Comparison of ENCODE assay signal across 21 mouse cellular contexts in the genomic region with DNA sequence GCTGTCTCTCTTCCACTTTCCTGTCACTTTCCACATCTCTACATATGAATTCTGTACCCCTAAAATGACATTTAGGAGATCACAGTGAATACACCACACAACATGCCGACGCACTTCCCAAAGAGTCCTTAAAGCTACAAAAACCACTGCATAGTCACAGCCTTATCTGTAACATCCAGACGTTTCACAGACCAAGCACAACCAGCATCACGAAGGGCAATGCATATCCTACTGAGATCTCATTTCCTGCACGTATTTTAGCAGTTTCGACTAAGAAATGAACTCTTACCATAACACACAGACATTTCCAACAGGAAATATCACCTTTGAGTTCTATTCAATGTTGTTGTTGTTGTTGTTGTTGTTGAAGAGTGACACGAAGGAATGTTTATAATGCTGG. TPM values are rescaled to one million over a fixed set of nuclear protein-coding genes. Genes with fewer than 3 reads are reported as not detected.
DNase-seq lines count a peak whose midpoint lies in the region; ATAC-seq and TF ChIP-seq lines count a peak whose summit lies in the region.
"Had no signal": no experiment of that assay in that cellular context is flagged by ENCODE, and none has a peak within 500 bp of the region (broad histone marks: within the 10 kb centered on the region; RNA-seq: fewer than 3 reads in every experiment).

No protein-coding gene starts in this region.

- no peak overlapping the region for H3K4me2 ChIP-seq in liver, embryonic 13.5 days
- H3K4me2 ChIP-seq in liver, embryonic 11.5 days: no peak overlapping the region
- H3K4me2 ChIP-seq in kidney, embryonic 15.5 days: no peak overlapping the region
- H3K4me2 ChIP-seq: forebrain, embryonic 12.5 days; heart, embryonic 11.5 days; liver, embryonic 15.5 days; midbrain, embryonic 13.5 days had no signal

- H3K27ac ChIP-seq in liver, embryonic 13.5 days: no peak overlapping the region
- H3K27ac ChIP-seq in liver, embryonic 11.5 days (ENCODE audit: low read depth, low read length): no peak overlapping the region
- no peak overlapping the region for H3K27ac ChIP-seq in kidney, adult 2 months (ENCODE audit: insufficient read depth, low read depth, low read length)
- H3K27ac ChIP-seq in kidney, embryonic 15.5 days: no peak overlapping the region
- H3K27ac ChIP-seq: forebrain, embryonic 12.5 days; hindbrain, postnatal 0 days; liver, embryonic 15.5 days; midbrain, embryonic 13.5 days had no signal

- H3K9me3 ChIP-seq in liver, embryonic 13.5 days (replicated peaks): no peaks in the 10 kb centered on the region
- no peaks in the 10 kb centered on the region for H3K9me3 ChIP-seq in liver, embryonic 11.5 days (ENCODE audit: control insufficient read depth, low read length)
- no peaks in the 10 kb centered on the region for H3K9me3 ChIP-seq in kidney, embryonic 15.5 days (replicated peaks)
- H3K9me3 ChIP-seq: forebrain, embryonic 12.5 days; liver, embryonic 15.5 days; midbrain, embryonic 13.5 days had no signal

- TF ChIP-seq CTCF in kidney, adult 2 months (conservative IDR thresholded peaks at IDR 0.05; ENCODE audit: insufficient read depth, insufficient read length, low read depth, low read length): no peak

- H3K4me3 ChIP-seq in liver, embryonic 13.5 days (replicated peaks): no peak overlapping the region
- no peak overlapping the region for H3K4me3 ChIP-seq in liver, embryonic 11.5 days (ENCODE audit: low read depth, low read length)
- H3K4me3 ChIP-seq in kidney, adult 2 months (ENCODE audit: insufficient read depth, low read depth, low read length): no peak overlapping the region
- H3K4me3 ChIP-seq in kidney, embryonic 15.5 days (replicated peaks): no peak overlapping the region
- H3K4me3 ChIP-seq: forebrain, embryonic 12.5 days; liver, embryonic 15.5 days; midbrain, embryonic 13.5 days; myocyte had no signal

- WGBS in liver, embryonic 13.5 days (ENCODE audit: insufficient replicate concordance): 20% methylated on average over 7 of the region's 7 CpGs
- WGBS in liver, embryonic 11.5 days: 39% methylated on average over 7 of the region's 7 CpGs
- 80% methylated on average over 7 of the region's 7 CpGs for whole genome bisulfite sequencing in kidney, adult 2 months
- 75% methylated on average over 7 of the region's 7 CpGs for WGBS in kidney, embryonic 15.5 days

- DNase-seq in liver, embryonic 13.5 days: no peak
- DNase-seq in liver, embryonic 11.5 days (ENCODE audit: low spot score): no peak
- peak; percentile 10 for DNase-seq in T-cell, adult 2 months (ENCODE audit: low spot score)
- DNase-seq in kidney, adult 2 months: no peak
- no peak for DNase-seq in gastrocnemius, postnatal 10 days
- DNase-seq: adrenal gland, postnatal 25 days; cerebellum, adult 9-10 months; gastrocnemius, postnatal 36 days; kidney, adult 9 months; kidney, postnatal 4 days; lung, postnatal 14 days; retina, postnatal 1 day; thymus, adult 18-20 months had no signal

- H3K4me1 ChIP-seq in liver, embryonic 13.5 days (replicated peaks): peaks cover 20% of the 10 kb centered on the region
- no peaks in the 10 kb centered on the region for H3K4me1 ChIP-seq in liver, embryonic 11.5 days (replicated peaks; ENCODE audit: control insufficient read depth, insufficient read depth, low read length)
- H3K4me1 ChIP-seq in kidney, adult 2 months (ENCODE audit: control insufficient read depth, insufficient read depth, low read length): no peaks in the 10 kb centered on the region
- peaks cover 4% of the 10 kb centered on the region; the same call in 1 of the 2 replicates for H3K4me1 ChIP-seq in kidney, embryonic 15.5 days
- H3K4me1 ChIP-seq: liver, embryonic 15.5 days had no signal

- H3K36me3 ChIP-seq in liver, embryonic 13.5 days: no peaks in the 10 kb centered on the region
- H3K36me3 ChIP-seq in liver, embryonic 11.5 days (ENCODE audit: control insufficient read depth, insufficient read depth, low read length): no peaks in the 10 kb centered on the region
- H3K36me3 ChIP-seq in kidney, adult 2 months (ENCODE audit: control insufficient read depth, insufficient read depth, low read length): no peaks in the 10 kb centered on the region
- peaks cover 22% of the 10 kb centered on the region for H3K36me3 ChIP-seq in kidney, embryonic 15.5 days
- H3K36me3 ChIP-seq: midbrain, embryonic 13.5 days had no signal

- H3K27me3 ChIP-seq in liver, embryonic 13.5 days: no peaks in the 10 kb centered on the region
- no peaks in the 10 kb centered on the region for H3K27me3 ChIP-seq in liver, embryonic 11.5 days (replicated peaks; ENCODE audit: control insufficient read depth, insufficient read depth, low read length)
- no peaks in the 10 kb centered on the region for H3K27me3 ChIP-seq in kidney, adult 2 months (replicated peaks; ENCODE audit: control insufficient read depth, insufficient read depth, low read length)
- no peaks in the 10 kb centered on the region for H3K27me3 ChIP-seq in kidney, embryonic 15.5 days
- H3K27me3 ChIP-seq: forebrain, embryonic 12.5 days; liver, embryonic 15.5 days; midbrain, embryonic 13.5 days had no signal

- TF ChIP-seq POLR2A in kidney, adult 2 months (IDR thresholded peaks at IDR 0.05; ENCODE audit: low read depth, low read length): no peak

- H3K9ac ChIP-seq in liver, embryonic 13.5 days: no peak overlapping the region
- no peak overlapping the region for H3K9ac ChIP-seq in liver, embryonic 11.5 days (ENCODE audit: low read depth, low read length)
- no peak overlapping the region for H3K9ac ChIP-seq in kidney, embryonic 15.5 days
- H3K9ac ChIP-seq: forebrain, embryonic 12.5 days; liver, embryonic 15.5 days; midbrain, embryonic 13.5 days had no signal

- ATAC-seq in liver, embryonic 13.5 days (ENCODE audit: low read depth): 0 out of 2 replicates have a peak, but pooled peaks have one; percentile 31
- ATAC-seq in liver, embryonic 11.5 days (replicated peaks; ENCODE audit: low FRiP score): no peak; the same call in 1 of the 2 replicates
- peak; percentile 87 for ATAC-seq in inflammation-experienced regulatory T-cells, adult 6 months
- no peak for ATAC-seq in kidney, embryonic 15.5 days (replicated peaks; ENCODE audit: low FRiP score)
- ATAC-seq: hindbrain, postnatal 0 days; midbrain, embryonic 13.5 days had no signal

RNA-seq across cellular contexts. Expression of gene Utrn, which starts 8.8 kb away (rescaled TPM):
- 9.2 and 9.7 TPM in 2 replicates for polyA plus RNA-seq in liver, embryonic 13.5 days (2015; fragmentation: Nextera tagmentation; extraction: Ambion mirVana)
- polyA plus RNA-seq in liver, embryonic 11.5 days (2014; fragmentation: Nextera tagmentation; extraction: Ambion mirVana): 19.8 and 23.0 TPM in 2 replicates
- polyA plus RNA-seq in inflammation-experienced regulatory T-cells, adult 6 months (2017; shearing (Covaris generic)): 100 to 1,000 TPM; 143 to 631 (median 388) TPM
- 20.8 and 21.1 TPM in 2 replicates for polyA plus RNA-seq in kidney, adult 2 months (2012; rRNA removed)
- total RNA-seq in gastrocnemius, postnatal 10 days (2021): 10 to 100 TPM; 60.0 to 71.8 TPM
- 85.2 and 86.1 TPM in 2 replicates for polyA plus RNA-seq in kidney, embryonic 15.5 days (2015; fragmentation: Nextera tagmentation; extraction: Ambion mirVana)

Comparison
In these comparisons a context has a peak if more than half of its experiments do, and no peak if none do; other contexts are left out.
1. ATAC-seq: peak in liver, embryonic 13.5 days (single experiment) and inflammation-experienced regulatory T-cells, adult 6 months (single experiment); none in liver, embryonic 11.5 days (single experiment) and kidney, embryonic 15.5 days (single experiment).